Mouse (Mus musculus): ENCODE data around the gene BC029722. TPM values are rescaled to one million over a fixed set of nuclear protein-coding genes. Genes with fewer than 3 reads are reported as not detected.
A peak's percentile ranks its signal among the peaks of the same experiment; 100 is the strongest.
"Not testable (repeated sequence)": the region's sequence is repeated elsewhere in the genome, so short reads cannot be mapped to it uniquely, and the experiment has no call there.

Gene BC029722
- 10 to 100 TPM; 23.2 to 31.3 (median 27.6) TPM for total RNA-seq (2022)

- no peak for DNase-seq (ENCODE audit: low spot score in 2 of 2)
Measured at GRCm38 (mm10) chr2:155819392-155819448, at the start of gene BC029722. Gene BC029722, minus strand, starts transcription at chr2:155819426.

DNA sequence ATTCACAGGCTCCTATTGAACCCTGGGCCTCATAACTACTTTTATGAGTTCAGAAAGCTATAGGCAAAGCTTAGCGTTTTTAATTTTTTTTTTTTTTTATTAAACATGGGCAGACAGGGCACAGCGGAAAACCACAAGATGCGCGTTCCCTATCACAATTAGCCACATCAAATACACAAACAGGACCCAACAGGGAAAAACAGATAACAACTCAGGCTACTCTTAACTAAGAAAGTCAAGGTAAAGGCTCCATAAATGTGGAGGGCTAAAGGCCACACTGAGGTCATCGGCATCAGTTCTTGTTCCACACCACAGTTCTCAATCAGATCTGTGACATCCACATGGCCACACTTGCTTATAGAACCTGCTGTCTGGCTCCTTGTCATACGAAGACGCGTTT lies 49.1 kb upstream of the BC029722 start:
- no peak for DNase-seq (ENCODE audit: low spot score in 2 of 2)

- DNase-seq (ENCODE audit: low spot score in 2 of 2), result no peak
Measured at GRCm38 (mm10) chr2:155863301-155863867, 44.2 kb upstream of the BC029722 start.

DNA sequence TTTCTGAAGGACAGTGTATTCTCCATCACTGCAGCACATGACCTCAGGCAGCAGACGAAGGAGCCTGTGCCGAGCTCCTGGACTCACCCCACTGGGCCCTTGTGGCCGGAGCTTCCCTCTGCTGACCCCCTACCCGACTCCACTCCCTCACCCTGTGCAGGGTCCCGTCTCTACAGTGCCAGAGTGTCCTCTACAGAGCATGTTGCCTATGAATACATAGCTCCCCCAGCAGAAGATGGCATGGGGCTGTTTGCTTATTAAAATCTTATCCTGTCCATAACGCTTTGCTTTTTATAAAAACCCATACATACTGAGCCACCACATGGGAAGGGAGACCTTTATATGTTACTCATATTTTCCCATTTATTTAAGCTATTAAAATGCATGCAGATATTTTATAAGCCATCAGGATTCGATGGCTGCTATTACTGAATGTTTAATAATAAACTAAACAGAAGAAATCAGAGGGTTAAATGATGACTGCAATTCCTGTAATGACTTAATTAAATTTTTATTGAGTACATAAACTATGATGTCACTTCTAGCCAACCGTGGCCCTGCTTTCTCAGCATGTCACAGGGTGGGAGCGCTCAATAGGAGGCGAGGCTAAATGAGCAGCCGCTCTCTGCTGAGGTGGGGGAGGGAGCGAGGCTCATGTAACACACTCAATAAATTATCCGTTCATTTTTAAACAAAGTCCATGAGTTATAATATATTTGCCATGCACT lies 43.5 kb upstream of the BC029722 start:
- no peak for DNase-seq (ENCODE audit: low spot score in 2 of 2)

DNA sequence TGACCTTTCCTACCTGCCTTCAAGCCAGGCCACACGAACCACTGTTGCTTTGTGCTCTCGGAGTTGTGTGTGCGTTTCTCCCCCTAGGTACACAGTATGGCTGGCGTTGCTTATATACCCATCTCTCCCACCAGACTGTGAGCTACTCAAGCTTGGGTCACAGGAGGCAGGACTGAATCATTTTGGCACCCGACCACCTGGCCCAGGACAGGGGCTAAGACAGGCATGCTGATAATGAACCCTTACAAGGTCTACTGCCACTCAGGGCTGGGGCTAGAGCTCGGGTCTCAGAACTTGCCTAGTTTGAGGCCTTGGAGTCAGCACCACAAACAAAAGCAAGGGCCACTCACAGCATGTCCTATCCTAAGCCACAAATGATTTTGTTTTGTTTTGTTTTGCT lies 42.4 kb upstream of the BC029722 start:
- DNase-seq (ENCODE audit: low spot score in 2 of 2), result no peak

GRCm38 (mm10) chr2:155860102-155860501 lies 40.9 kb upstream of the BC029722 start:
- no peak for DNase-seq (ENCODE audit: low spot score in 2 of 2)

DNA sequence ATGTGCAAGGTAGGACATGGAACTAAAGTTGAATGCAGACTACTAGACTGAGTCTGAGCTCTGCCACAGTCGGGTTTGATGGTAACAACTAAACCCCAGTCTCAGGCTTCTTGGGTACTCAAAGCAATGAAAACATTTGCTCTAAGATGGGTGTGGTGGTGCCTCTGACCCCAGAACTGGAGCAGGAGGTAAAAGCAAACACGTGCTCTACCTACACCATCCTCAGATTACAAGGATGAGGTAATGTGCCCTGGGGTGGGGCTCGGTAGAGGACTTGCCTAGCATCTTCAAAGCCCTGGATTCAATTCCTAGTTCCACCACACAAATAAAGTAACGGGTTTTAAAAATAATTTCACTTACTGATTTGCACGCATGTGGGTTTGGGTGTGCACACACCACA lies 33.3 kb upstream of the BC029722 start:
- no peak for DNase-seq (ENCODE audit: low spot score in 2 of 2)

DNA sequence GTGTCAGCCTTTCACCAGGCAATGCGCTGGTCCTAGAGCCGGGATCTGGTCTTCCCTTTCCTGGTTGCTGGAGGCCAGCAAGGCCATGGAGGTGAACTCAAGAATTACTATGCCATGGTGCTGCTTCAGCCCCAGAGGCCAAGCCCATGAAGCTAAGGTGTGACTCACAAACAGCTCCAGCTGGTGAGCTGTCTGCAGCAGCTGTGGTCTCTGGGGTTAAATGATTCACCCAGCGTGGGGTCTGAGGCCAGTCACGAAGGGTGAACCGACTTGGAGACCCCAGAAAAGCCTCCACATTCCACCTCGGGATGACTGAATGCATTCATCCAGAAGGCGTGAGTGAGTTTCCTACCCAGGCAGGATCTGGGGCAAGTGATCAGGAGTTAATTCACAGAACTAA lies 30.9 kb upstream of the BC029722 start:
- DNase-seq (ENCODE audit: low spot score in 2 of 2), result no peak

GRCm38 (mm10) chr2:155849464-155849863 lies 30.2 kb upstream of the BC029722 start:
- no peak for DNase-seq (ENCODE audit: low spot score in 2 of 2)

DNA sequence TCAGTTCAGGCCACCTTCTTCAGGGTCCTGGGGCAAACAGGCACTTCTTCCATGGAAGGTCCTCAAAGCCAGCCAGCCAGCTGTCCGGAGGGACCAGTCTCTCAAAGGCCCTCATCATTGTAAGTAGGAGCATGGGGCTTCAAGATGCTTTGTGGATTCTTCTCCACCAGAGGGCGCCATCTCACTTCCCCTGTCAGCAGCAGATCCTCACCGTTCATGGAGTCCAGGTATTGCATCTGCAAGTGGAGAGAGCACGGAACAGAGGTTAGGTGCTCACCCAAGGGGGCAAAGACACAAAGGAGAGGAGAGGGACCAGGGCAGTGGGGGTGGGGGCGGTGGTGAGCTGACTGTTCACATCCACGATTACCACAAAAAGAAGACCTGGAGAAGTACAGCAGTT lies 29.1 kb upstream of the BC029722 start:
- DNase-seq (ENCODE audit: low spot score in 2 of 2), result peak; percentile 66 to 74

DNA sequence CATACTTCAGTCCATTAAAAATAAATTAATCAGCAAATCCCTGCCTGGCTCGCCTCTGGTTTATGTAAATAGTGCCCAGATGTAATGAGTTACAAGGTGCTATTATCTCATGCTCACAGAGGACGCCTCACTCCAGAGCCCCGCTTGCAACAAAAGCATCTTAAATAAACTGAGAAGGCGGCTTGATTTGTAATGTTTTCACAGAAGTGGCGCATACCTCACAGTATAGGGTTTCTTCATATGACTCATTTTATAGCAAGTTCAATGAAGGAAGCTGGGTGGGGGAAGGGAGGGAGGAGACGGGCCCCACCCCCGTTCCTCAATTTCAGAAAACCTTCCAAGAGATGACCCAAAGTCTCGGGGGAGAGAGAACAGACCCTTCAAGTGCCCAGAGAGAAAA lies 27.7 kb upstream of the BC029722 start:
- no peak for DNase-seq (ENCODE audit: low spot score in 2 of 2)

- no peak for DNase-seq (ENCODE audit: low spot score in 2 of 2)
Measured at GRCm38 (mm10) chr2:155838961-155839360, 19.7 kb upstream of the BC029722 start.

DNA sequence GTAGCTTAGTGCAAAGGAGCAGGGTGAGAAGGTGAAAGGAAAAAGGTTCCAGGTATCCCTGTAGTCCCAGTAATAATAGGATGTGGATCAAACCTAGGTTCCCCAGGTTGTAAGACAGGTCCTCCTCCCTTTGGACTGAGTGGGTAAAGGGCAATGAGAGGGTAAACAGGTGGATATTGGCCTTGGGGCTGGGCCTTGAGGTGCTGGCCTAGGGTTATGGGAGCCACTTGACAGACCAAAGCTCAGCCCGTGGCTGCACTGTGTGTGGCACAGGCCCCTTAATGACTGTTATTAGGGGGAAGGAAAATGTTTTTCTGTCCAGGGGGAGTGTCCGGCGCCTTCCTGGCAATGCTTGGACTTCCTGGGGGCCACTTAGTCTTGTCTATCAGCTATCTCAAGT lies 18.7 kb upstream of the BC029722 start:
- DNase-seq (ENCODE audit: low spot score in 2 of 2), result no peak

DNA sequence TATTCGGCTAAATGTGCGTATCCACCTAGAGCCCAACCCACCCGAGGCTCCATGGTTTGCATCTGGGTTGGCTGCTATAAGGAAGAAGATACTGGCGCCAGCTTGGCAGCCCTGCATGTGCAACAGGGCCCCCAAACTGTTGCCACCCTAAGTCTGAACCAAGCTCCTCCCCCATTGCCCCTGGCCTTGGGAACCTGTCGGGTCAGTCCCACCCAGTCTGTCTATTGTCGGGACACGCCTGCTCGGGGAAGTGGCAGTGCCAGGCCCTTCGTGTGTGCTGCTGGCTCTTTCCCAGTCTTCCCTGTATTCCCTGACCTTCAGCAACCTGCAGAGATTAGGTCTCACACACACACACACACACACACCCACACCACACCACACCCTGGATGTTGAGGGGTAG lies 15.5 kb upstream of the BC029722 start, which contains the start of gene Fam83c:
TSS of gene Fam83c (minus strand) at position 123 of the 400 bp plus-strand sequence.
- DNase-seq (ENCODE audit: low spot score in 2 of 2), result no peak

DNA sequence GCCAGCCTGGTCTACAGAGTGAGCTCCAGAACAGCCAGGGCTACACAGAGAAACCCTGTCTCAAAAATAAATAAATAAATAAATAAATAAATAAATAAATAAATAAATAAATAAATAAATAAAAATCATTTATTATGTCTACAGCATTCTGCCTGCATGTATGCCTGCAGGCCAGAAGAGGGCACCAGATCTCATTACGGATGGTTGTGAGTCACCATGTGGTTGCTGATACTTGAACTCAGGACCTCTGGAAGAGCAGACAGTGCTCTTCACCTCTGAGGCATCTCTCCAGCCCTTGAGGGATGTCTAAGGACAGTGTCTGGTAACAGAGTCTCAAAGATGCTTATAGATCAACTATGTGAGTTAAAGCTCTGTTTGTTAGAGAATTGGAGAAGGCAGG lies 12.9 kb upstream of the BC029722 start:
- not testable (repeated sequence) for DNase-seq (ENCODE audit: low spot score in 2 of 2)

GRCm38 (mm10) chr2:155831302-155831701 lies 12.1 kb upstream of the BC029722 start:
- no peak for DNase-seq (ENCODE audit: low spot score in 2 of 2)

DNA sequence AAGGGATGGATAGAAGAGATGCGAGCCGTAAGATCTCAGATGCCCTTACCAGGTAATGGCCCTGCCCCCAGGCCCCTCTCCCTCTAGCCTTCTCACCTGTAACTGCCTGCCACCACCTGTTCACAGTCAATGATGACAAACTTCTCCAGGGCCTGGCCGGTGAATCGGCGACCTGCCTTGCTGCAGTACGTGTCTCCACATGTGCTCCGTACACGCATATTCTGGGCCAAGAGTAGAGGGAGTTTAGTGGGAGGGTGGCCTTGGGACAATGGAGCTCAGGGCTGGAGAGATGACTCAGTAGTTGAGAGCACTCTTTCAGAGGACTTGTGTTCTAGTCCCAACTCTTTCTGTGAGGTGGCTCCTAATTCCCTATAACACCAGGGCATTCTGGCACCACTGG lies 11.6 kb upstream of the BC029722 start:
- DNase-seq (ENCODE audit: low spot score in 2 of 2), result no peak

- peak; percentile 70 to 76 for DNase-seq (ENCODE audit: low spot score in 2 of 2)
Measured at GRCm38 (mm10) chr2:155826630-155827424, 7.6 kb upstream of the BC029722 start, which contains the start of gene Eif6. Gene Eif6, minus strand, starts transcription at chr2:155826925.

- DNase-seq (ENCODE audit: low spot score in 2 of 2), result no peak
Measured at GRCm38 (mm10) chr2:155825904-155826629, 6.8 kb upstream of the BC029722 start.

- no peak for DNase-seq (ENCODE audit: low spot score in 2 of 2)
Measured at GRCm38 (mm10) chr2:155823722-155824121, 4.5 kb upstream of the BC029722 start.

DNA sequence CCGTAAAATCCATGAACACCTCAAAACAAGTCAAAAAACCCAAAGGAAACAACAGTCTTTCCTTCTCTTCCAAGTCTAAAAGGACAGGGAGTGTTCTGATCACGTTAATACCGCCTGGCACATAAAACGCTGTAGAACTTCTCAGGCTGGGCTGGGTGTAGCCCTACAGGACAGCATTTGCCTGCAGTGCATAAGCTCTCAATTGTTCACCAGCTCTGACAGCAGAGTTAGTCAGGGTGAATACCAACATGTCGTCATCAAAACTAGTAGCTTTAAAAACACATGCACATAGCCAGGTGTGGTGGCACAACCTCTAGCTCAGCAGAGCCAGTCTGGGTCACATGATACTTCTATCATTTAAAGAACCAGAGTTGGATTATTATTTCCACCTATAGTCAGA lies 1.6 kb upstream of the BC029722 start:
- DNase-seq (ENCODE audit: low spot score in 2 of 2), result no peak

Measured in gastrocnemius, adult 8-10 months (tissue).